Mouse (Mus musculus): ENCODE data around the gene Slc25a40.

The Slc25a40 gene

GRCm38 (mm10) chr5:8422157-8422931 is at the start of gene Slc25a40, which contains the start of gene Dbf4:
TSS of gene Slc25a40 (plus strand) at chr5:8422850.
TSS of gene Dbf4 (minus strand) at chr5:8422716.
- peak; percentile 99 for DNase-seq

GRCm38 (mm10) chr5:8373415-8373814 is 49.2 kb upstream of the Slc25a40 start:
- DNase-seq = no peak

GRCm38 (mm10) chr5:8374297-8374906 is 48.2 kb upstream of the Slc25a40 start:
- no peak for DNase-seq

GRCm38 (mm10) chr5:8393891-8394583 is 28.6 kb upstream of the Slc25a40 start:
- DNase-seq = no peak

- DNase-seq = no peak
Measured at GRCm38 (mm10) chr5:8397587-8398249, 24.9 kb upstream of the Slc25a40 start.

- DNase-seq = no peak
Measured at GRCm38 (mm10) chr5:8408746-8409145, 13.9 kb upstream of the Slc25a40 start.

GRCm38 (mm10) chr5:8416683-8417413 is 5.8 kb upstream of the Slc25a40 start:
- DNase-seq = no peak

GRCm38 (mm10) chr5:8417443-8417842 is 5.2 kb upstream of the Slc25a40 start:
- no peak for DNase-seq

GRCm38 (mm10) chr5:8421424-8421823 is 1.2 kb upstream of the Slc25a40 start:
- DNase-seq = no peak

GRCm38 (mm10) chr5:8422932-8423928 is 580 bp downstream of the Slc25a40 start:
- DNase-seq = no peak

- no peak for DNase-seq
Measured at GRCm38 (mm10) chr5:8424116-8424515, 1.5 kb downstream of the Slc25a40 start.

GRCm38 (mm10) chr5:8425899-8426298 is 3.2 kb downstream of the Slc25a40 start:
- no peak for DNase-seq

GRCm38 (mm10) chr5:8437481-8438156 is 15.0 kb downstream of the Slc25a40 start:
- peak; percentile 62 for DNase-seq

- DNase-seq = peak; percentile 56
Measured at GRCm38 (mm10) chr5:8439095-8439494, 16.4 kb downstream of the Slc25a40 start.

- no peak for DNase-seq
Measured at GRCm38 (mm10) chr5:8455565-8455964, 32.9 kb downstream of the Slc25a40 start.

- no peak for DNase-seq
Measured at GRCm38 (mm10) chr5:8456561-8456960, 33.9 kb downstream of the Slc25a40 start.

GRCm38 (mm10) chr5:8487989-8488700 is 65.5 kb downstream of the Slc25a40 start:
- DNase-seq = peak; percentile 64

GRCm38 (mm10) chr5:8488701-8489297 is 66.1 kb downstream of the Slc25a40 start:
- DNase-seq = no peak

- DNase-seq = no peak
Measured at GRCm38 (mm10) chr5:8489471-8490110, 66.9 kb downstream of the Slc25a40 start.

Measured in heart, adult 11 months (tissue).